Mouse (Mus musculus): ENCODE results near the gene Camta1. TPM values are rescaled to one million over a fixed set of nuclear protein-coding genes. Genes with fewer than 3 reads are reported as not detected.
A peak's percentile ranks its signal among the peaks of the same experiment; 100 is the strongest.

Gene Camta1
- total RNA-seq, 1 experiment, result 9.3 TPM

DNA sequence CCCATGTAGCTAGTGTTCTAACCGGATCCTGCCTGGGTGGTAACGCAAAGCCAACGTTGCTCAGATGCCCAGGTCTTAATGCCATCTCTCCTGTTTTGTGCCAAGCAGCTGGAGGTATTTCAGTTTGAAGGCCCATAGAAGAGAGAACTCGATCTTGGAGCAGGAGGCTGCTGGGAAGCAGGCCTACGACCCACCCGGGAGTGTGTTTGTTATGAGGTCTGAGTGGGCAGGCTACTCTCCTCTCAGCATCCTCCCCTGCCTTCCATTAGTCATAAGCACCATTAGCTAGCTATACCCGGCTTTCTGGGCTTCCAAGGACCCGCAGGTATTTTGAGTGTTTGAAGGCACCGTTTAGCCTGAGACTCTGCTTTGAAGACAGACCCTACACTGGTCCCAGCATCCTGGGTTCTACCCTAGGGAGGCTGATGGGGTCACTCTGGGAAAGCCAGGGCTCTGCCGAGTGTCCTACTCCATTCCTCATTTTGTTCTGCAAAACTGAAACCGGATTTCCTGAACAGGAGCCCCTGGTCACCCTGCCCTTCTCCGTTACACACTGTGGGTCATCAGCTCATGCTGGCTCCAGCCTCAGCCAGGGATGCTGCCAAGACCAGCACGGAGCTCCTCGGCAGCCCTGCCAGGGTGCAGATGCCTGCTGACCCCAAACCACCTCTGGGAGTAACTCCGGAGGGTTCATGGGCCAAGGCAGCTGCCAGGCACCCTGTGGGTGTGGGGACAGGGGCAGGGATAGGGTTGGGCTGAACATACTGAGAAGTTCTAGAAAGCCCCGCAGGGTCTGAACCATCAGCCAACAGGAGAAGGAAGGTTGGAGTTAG lies 731.7 kb downstream of the Camta1 start:
- no peak overlapping the region for H3K9ac ChIP-seq (ENCODE audit: insufficient read depth, low read depth, low read length, poor library complexity, severe bottlenecking)
- in situ Hi-C loops (cut with MboI; ENCODE audit: low sequenced_read_pairs in 2 of 2, unreplicated experiment in 2 of 2), result no loop called here
- TF ChIP-seq HCFC1 (IDR thresholded peaks at IDR 0.05; ENCODE audit: borderline replicate concordance, insufficient read depth, low read length), result no peak
- no peak for TF ChIP-seq ZC3H11A (IDR thresholded peaks at IDR 0.05; ENCODE audit: borderline replicate concordance, low read depth, low read length)
- TF ChIP-seq CHD2 (IDR thresholded peaks at IDR 0.05; ENCODE audit: low read depth, low read length), result no peak

DNA sequence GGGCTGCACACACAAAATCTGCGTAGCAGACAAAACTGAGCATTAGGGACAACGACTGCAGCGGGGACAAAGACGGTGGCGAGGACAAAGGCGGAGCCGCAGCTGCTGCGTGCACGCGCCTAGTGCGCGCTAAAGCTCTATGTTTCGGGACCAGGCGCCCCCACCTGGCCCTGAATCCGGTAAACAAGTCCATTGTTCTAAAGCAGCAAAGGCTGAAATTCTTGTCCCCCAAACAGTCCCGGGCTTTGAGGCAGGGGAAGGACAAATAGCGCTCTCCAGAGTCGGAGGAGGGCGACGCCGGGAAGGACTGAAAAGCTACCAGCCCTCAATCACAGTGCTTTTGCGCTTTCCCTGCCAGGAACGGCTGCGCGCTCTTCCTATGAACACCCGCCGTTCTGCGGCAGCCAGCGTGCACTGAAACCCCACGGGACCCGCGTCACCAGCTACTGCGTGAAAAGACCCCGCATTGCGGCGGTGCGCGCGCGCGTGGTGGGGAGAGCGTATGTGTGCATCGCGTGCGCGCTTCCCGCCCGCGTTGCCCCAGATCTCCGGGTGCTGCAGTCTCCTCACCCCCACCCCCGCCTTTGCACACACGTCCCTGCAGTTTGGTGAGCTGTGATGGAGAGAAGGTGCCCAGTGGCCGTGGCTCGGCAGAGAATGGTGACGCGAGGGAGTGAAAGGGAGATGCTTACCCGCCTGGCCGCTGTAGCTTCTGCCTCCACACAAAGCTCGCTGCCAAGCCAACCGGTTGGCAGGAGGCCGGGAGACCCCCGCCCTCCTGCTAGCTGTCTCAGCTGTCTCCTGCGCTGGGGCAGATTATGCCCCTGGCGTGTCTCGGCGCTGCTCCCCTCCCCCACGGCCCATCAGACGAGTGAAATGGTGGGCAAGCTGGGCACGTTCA lies 732.8 kb downstream of the Camta1 start:
- DNase-seq (ENCODE audit: low read depth, low spot score), result no peak
- peak overlapping the region; percentile 72 for H3K9ac ChIP-seq (ENCODE audit: insufficient read depth, low read depth, low read length, poor library complexity, severe bottlenecking)
- no peak for TF ChIP-seq ZNF384 (IDR thresholded peaks at IDR 0.05; ENCODE audit: low read depth, low read length)
- no peak for TF ChIP-seq MAFK (IDR thresholded peaks at IDR 0.05; ENCODE audit: insufficient read depth, low read depth, low read length)
- no peak for TF ChIP-seq HCFC1 (IDR thresholded peaks at IDR 0.05; ENCODE audit: borderline replicate concordance, insufficient read depth, low read length)
- TF ChIP-seq ZC3H11A (IDR thresholded peaks at IDR 0.05; ENCODE audit: borderline replicate concordance, low read depth, low read length), result no peak
- TF ChIP-seq CHD2 (IDR thresholded peaks at IDR 0.05; ENCODE audit: low read depth, low read length), result no peak
- H3K4me1 ChIP-seq (ENCODE audit: control insufficient read depth in 2 of 2, insufficient read depth in 2 of 2, low read length in 2 of 2, poor library complexity in 1 of 2), result peaks cover 0 to 13% of the 10 kb centered on the region in 2 experiments; a peak in 1 of 4 replicates
- in situ Hi-C loops (cut with MboI; ENCODE audit: low sequenced_read_pairs in 2 of 2, unreplicated experiment in 2 of 2), result no loop called here
- no peaks in the 10 kb centered on the region for H3K36me3 ChIP-seq (ENCODE audit: control insufficient read depth, insufficient read depth, low read length, poor library complexity, severe bottlenecking)
- no peaks in the 10 kb centered on the region for H3K9me3 ChIP-seq (ENCODE audit: control insufficient read depth, insufficient read depth, low read depth, low read length)
- H3K4me3 ChIP-seq (ENCODE audit: insufficient read depth in 1 of 2, low read depth in 1 of 2, low read length in 2 of 2, poor library complexity in 1 of 2, severe bottlenecking in 1 of 2), result peak overlapping the region; percentile 75 to 83
- H3K27ac ChIP-seq (ENCODE audit: insufficient read depth, low read depth, low read length, poor library complexity, severe bottlenecking), result no peak overlapping the region

More for the DNA sequence above, 731.7 kb downstream of the Camta1 start:
- Histone ChIP-seq H3K4me1 (ENCODE audit: control insufficient read depth in 2 of 2, insufficient read depth in 2 of 2, low read length in 2 of 2, poor library complexity in 1 of 2) (peaks cover 0 to 13% of the 10 kb centered on the region in 2 experiments; a peak in 1 of 4 replicates), H3K4me3 (ENCODE audit: insufficient read depth in 1 of 2, low read depth in 1 of 2, low read length in 2 of 2, poor library complexity in 1 of 2, severe bottlenecking in 1 of 2) (no peak overlapping the region; a peak in 1 of 4 replicates), H3K9me3 (ENCODE audit: control insufficient read depth, insufficient read depth, low read depth, low read length) (no peaks in the 10 kb centered on the region), H3K36me3 (ENCODE audit: control insufficient read depth, insufficient read depth, low read length, poor library complexity, severe bottlenecking) (no peaks in the 10 kb centered on the region), H3K27ac (ENCODE audit: insufficient read depth, low read depth, low read length, poor library complexity, severe bottlenecking) (no peak overlapping the region)
- no peak for DNase-seq (ENCODE audit: low read depth, low spot score)

DNA sequence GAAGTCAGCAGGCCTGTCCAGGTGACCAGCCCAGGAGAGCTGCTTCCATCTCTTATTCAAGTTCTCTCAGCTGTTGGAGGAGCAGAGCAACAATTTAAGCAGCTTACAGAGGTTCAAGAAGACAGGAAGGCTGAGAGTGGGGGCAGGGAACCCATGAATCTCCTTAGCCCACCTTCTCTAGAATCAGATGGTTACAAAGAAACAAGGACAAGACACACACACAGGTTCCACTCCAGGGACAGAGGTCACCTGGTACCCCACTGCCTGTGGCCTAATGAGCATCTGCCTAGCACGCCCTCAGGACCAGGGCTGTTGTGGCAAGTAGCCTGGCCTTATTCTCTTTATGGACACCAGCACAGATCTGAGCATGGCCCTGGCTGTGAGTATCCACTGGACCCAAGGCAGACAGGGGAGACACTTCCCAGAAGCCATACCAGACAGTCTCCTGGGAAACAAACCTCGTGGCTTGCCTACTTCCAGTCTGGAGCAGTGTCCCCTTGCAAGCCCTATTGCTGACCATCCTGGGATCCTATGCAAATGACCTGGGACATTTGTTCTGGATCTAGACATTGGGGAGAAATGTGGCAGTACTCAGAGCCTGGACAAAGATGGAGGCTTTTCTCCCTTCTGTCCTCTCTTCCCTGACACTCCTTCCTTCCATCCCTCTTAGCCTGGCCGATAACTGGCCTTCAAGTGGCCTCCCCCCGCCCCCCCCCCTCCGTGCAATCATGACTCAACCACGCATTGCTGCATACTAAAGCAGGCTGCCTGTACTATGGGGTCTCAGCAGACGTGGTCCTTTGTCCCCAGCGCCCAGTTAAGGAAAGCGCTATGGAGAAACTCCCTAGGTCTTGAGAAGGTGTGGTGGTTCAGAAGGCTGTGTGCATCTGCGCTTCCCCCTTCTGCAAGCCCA lies 733.8 kb downstream of the Camta1 start:
- Histone ChIP-seq H3K36me3 (ENCODE audit: control insufficient read depth, insufficient read depth, low read length, poor library complexity, severe bottlenecking) (no peaks in the 10 kb centered on the region), H3K4me3 (ENCODE audit: insufficient read depth in 1 of 2, low read depth in 1 of 2, low read length in 2 of 2, poor library complexity in 1 of 2, severe bottlenecking in 1 of 2) (peak overlapping the region; percentile 75 to 83), H3K4me1 (ENCODE audit: control insufficient read depth in 2 of 2, insufficient read depth in 2 of 2, low read length in 2 of 2, poor library complexity in 1 of 2) (peaks cover 0 to 11% of the 10 kb centered on the region in 2 experiments; a peak in 1 of 4 replicates), H3K9ac (ENCODE audit: insufficient read depth, low read depth, low read length, poor library complexity, severe bottlenecking) (no peak overlapping the region), H3K27ac (ENCODE audit: insufficient read depth, low read depth, low read length, poor library complexity, severe bottlenecking) (no peak overlapping the region), H3K9me3 (ENCODE audit: control insufficient read depth, insufficient read depth, low read depth, low read length) (no peaks in the 10 kb centered on the region)
- DNase-seq (ENCODE audit: low read depth, low spot score), result no peak
- TF ChIP-seq MAFK (IDR thresholded peaks at IDR 0.05; ENCODE audit: insufficient read depth, low read depth, low read length) (no peak), HCFC1 (IDR thresholded peaks at IDR 0.05; ENCODE audit: borderline replicate concordance, insufficient read depth, low read length) (no peak), CHD2 (IDR thresholded peaks at IDR 0.05; ENCODE audit: low read depth, low read length) (no peak), ZC3H11A (IDR thresholded peaks at IDR 0.05; ENCODE audit: borderline replicate concordance, low read depth, low read length) (no peak), ZNF384 (IDR thresholded peaks at IDR 0.05; ENCODE audit: low read depth, low read length) (no peak)
- in situ Hi-C loops (cut with MboI; ENCODE audit: low sequenced_read_pairs in 2 of 2, unreplicated experiment in 2 of 2), result no loop called here

DNA sequence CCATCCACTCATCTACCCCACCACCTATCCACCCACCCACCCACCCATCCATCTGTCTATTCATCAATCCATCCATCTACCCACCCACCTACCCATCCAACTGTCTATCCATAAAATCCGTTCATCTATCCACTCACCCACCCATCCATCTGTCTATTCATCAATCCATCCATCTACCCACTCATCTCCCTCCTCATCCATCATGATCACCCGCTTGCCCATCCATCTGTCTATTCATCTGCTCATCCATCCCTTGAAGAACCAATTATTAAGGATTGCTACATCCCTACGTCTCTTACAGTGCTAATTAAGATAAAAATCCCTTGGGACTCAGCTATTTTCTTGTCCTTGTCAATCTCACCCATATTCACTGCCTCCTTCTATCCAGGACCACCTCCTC lies 742.8 kb downstream of the Camta1 start:
- in situ Hi-C loops (cut with MboI; ENCODE audit: low sequenced_read_pairs in 2 of 2, unreplicated experiment in 2 of 2), result no loop called here
- H3K4me3 ChIP-seq (ENCODE audit: insufficient read depth in 1 of 2, low read depth in 1 of 2, low read length in 2 of 2, poor library complexity in 1 of 2, severe bottlenecking in 1 of 2), result no peak overlapping the region
- DNase-seq (ENCODE audit: low read depth, low spot score), result no peak
- H3K36me3 ChIP-seq (ENCODE audit: control insufficient read depth, insufficient read depth, low read length, poor library complexity, severe bottlenecking), result no peaks in the 10 kb centered on the region
- no peak overlapping the region for H3K9ac ChIP-seq (ENCODE audit: insufficient read depth, low read depth, low read length, poor library complexity, severe bottlenecking)
- no peak overlapping the region for H3K27ac ChIP-seq (ENCODE audit: insufficient read depth, low read depth, low read length, poor library complexity, severe bottlenecking)
- H3K4me1 ChIP-seq (ENCODE audit: control insufficient read depth in 2 of 2, insufficient read depth in 2 of 2, low read length in 2 of 2, poor library complexity in 1 of 2), result no peaks in the 10 kb centered on the region
- TF ChIP-seq ZNF384 (IDR thresholded peaks at IDR 0.05; ENCODE audit: low read depth, low read length) (no peak), HCFC1 (IDR thresholded peaks at IDR 0.05; ENCODE audit: borderline replicate concordance, insufficient read depth, low read length) (no peak), CHD2 (IDR thresholded peaks at IDR 0.05; ENCODE audit: low read depth, low read length) (no peak), MAFK (IDR thresholded peaks at IDR 0.05; ENCODE audit: insufficient read depth, low read depth, low read length) (no peak), ZC3H11A (IDR thresholded peaks at IDR 0.05; ENCODE audit: borderline replicate concordance, low read depth, low read length) (no peak)
- H3K9me3 ChIP-seq (ENCODE audit: control insufficient read depth, insufficient read depth, low read depth, low read length), result no peaks in the 10 kb centered on the region

Data from ES-E14 (cell line).